Comparison of ENCODE assay signal across 23 mouse cellular contexts in genomic region chr7:71555476-71555875, GRCm38 (mm10).
DNase-seq lines count a peak whose midpoint lies in the region; ATAC-seq and TF ChIP-seq lines count a peak whose summit lies in the region.
"Had no signal": no experiment of that assay in that cellular context is flagged by ENCODE, and none has a peak within 500 bp of the region (broad histone marks: within the 10 kb centered on the region; RNA-seq: fewer than 3 reads in every experiment).

No protein-coding gene starts in this region.

- no peaks in the 10 kb centered on the region for H3K4me1 ChIP-seq in forebrain, embryonic 16.5 days (replicated peaks; ENCODE audit: control insufficient read depth, insufficient read depth, low read length)
- no peaks in the 10 kb centered on the region for H3K4me1 ChIP-seq in forebrain, postnatal 0 days (ENCODE audit: insufficient read depth)
- H3K4me1 ChIP-seq: forebrain, embryonic 10.5 days; heart, embryonic 12.5 days; hindbrain, embryonic 10.5 days; liver, embryonic 13.5 days; midbrain, embryonic 15.5 days had no signal

- no peaks in the 10 kb centered on the region for H3K9me3 ChIP-seq in forebrain, embryonic 16.5 days (ENCODE audit: control insufficient read depth, low read length)
- no peaks in the 10 kb centered on the region for H3K9me3 ChIP-seq in forebrain, postnatal 0 days (ENCODE audit: low read length)
- H3K9me3 ChIP-seq: forebrain, embryonic 10.5 days; heart, embryonic 12.5 days; hindbrain, embryonic 10.5 days; kidney, embryonic 15.5 days; liver, embryonic 13.5 days; lung, embryonic 15.5 days; midbrain, embryonic 15.5 days had no signal

- no peak for DNase-seq in forebrain, postnatal 0 days
- peak; percentile 45 for DNase-seq in cerebellum, adult 8-10 months
- peak; percentile 37 to 59 for DNase-seq in cerebellum, postnatal 36 days
- no peak for DNase-seq in frontal cortex, adult 2 months (ENCODE audit: extremely low spot score in 1 of 2, low spot score in 1 of 2)
- DNase-seq: adrenal gland, postnatal 25 days; gastrocnemius, postnatal 25 days; heart, adult 18-20 months; heart, postnatal 10 days; kidney, adult 11 months; kidney, postnatal 36 days; liver, embryonic 13.5 days; lung, postnatal 36 days had no signal

- H3K36me3 ChIP-seq in forebrain, embryonic 16.5 days (ENCODE audit: control insufficient read depth, insufficient read depth): no peaks in the 10 kb centered on the region
- H3K36me3 ChIP-seq in forebrain, postnatal 0 days (ENCODE audit: insufficient read depth): no peaks in the 10 kb centered on the region
- H3K36me3 ChIP-seq: forebrain, embryonic 10.5 days; heart, embryonic 12.5 days; hindbrain, embryonic 10.5 days; kidney, embryonic 15.5 days; liver, embryonic 13.5 days; lung, embryonic 15.5 days; midbrain, embryonic 15.5 days had no signal

- WGBS in forebrain, embryonic 16.5 days: 60% methylated on average over 3 of the region's 3 CpGs
- WGBS in forebrain, postnatal 0 days: 64% methylated on average over 3 of the region's 3 CpGs

- no peak overlapping the region for H3K9ac ChIP-seq in forebrain, embryonic 16.5 days (replicated peaks; ENCODE audit: low read depth, low read length)
- no peak overlapping the region for H3K9ac ChIP-seq in forebrain, postnatal 0 days
- H3K9ac ChIP-seq: heart, embryonic 12.5 days; kidney, embryonic 15.5 days; liver, embryonic 13.5 days; lung, embryonic 15.5 days; midbrain, embryonic 15.5 days had no signal

- TF ChIP-seq CTCF in forebrain, postnatal 0 days (IDR thresholded peaks at IDR 0.05; ENCODE audit: low read depth): no peak

- ATAC-seq in forebrain, embryonic 16.5 days: peak; percentile 59
- no peak for ATAC-seq in forebrain, postnatal 0 days
- peak; percentile 77 for ATAC-seq in cerebellum, adult (ENCODE audit: insufficient number of reproducible peaks, low FRiP score, low TSS enrichment)
- no peak for ATAC-seq in megakaryocyte, adult 5-6 weeks (ENCODE audit: poor library complexity, severe bottlenecking)
- ATAC-seq: CD4-positive, CD25-positive, alpha-beta regulatory T cell, adult 4 months; midbrain, embryonic 15.5 days had no signal

- peak overlapping the region; percentile 41 for H3K27ac ChIP-seq in forebrain, embryonic 16.5 days (ENCODE audit: low read length)
- H3K27ac ChIP-seq in forebrain, postnatal 0 days (ENCODE audit: low read depth, low read length): no peak overlapping the region
- H3K27ac ChIP-seq: forebrain, embryonic 10.5 days; hindbrain, embryonic 10.5 days; kidney, embryonic 15.5 days; liver, embryonic 13.5 days; lung, embryonic 15.5 days; midbrain, embryonic 15.5 days; stomach, postnatal 0 days had no signal

- H3K4me3 ChIP-seq in forebrain, embryonic 16.5 days (replicated peaks; ENCODE audit: low read length): no peak overlapping the region
- no peak overlapping the region for H3K4me3 ChIP-seq in forebrain, postnatal 0 days (ENCODE audit: low read depth, low read length)
- H3K4me3 ChIP-seq: forebrain, embryonic 10.5 days; heart, embryonic 12.5 days; hindbrain, embryonic 10.5 days; kidney, embryonic 15.5 days; liver, embryonic 13.5 days; lung, embryonic 15.5 days; midbrain, embryonic 15.5 days had no signal

- H3K27me3 ChIP-seq in forebrain, embryonic 16.5 days (replicated peaks; ENCODE audit: control insufficient read depth, insufficient read depth, low read length): no peaks in the 10 kb centered on the region
- no peaks in the 10 kb centered on the region for H3K27me3 ChIP-seq in forebrain, postnatal 0 days (ENCODE audit: insufficient read depth, low read length)
- H3K27me3 ChIP-seq: heart, embryonic 12.5 days; kidney, embryonic 15.5 days; liver, embryonic 13.5 days; lung, embryonic 15.5 days; midbrain, embryonic 15.5 days had no signal

- no peak overlapping the region for H3K4me2 ChIP-seq in forebrain, embryonic 16.5 days (ENCODE audit: low read length)
- H3K4me2 ChIP-seq in forebrain, postnatal 0 days (ENCODE audit: low read depth): no peak overlapping the region
- H3K4me2 ChIP-seq: heart, embryonic 12.5 days; kidney, embryonic 15.5 days; liver, embryonic 13.5 days; lung, embryonic 15.5 days; midbrain, embryonic 15.5 days had no signal

Comparison
In these comparisons a context has a peak if more than half of its experiments do, and no peak if none do; other contexts are left out.
1. ATAC-seq: peak in forebrain, embryonic 16.5 days (single experiment) and cerebellum, adult (single experiment); none in forebrain, postnatal 0 days (single experiment) and megakaryocyte, adult 5-6 weeks (single experiment).
2. DNase-seq: peak in cerebellum, adult 8-10 months (single experiment) and cerebellum, postnatal 36 days (2 of 2); none in forebrain, postnatal 0 days (single experiment) and frontal cortex, adult 2 months (0 of 2).